In genomic region chr13:63565320-63566017, GRCm38 (mm10) we compare ENCODE assay signal across 8 mouse cellular contexts. TPM values are rescaled to one million over a fixed set of nuclear protein-coding genes. Genes with fewer than 3 reads are reported as not detected.
DNase-seq lines count a peak whose midpoint lies in the region; ATAC-seq and TF ChIP-seq lines count a peak whose summit lies in the region.

No protein-coding gene starts in this region.

- peak overlapping the region; percentile 93 for H3K27ac ChIP-seq in left cerebral cortex, adult 2 months
- H3K27ac ChIP-seq in embryonic facial prominence, embryonic 11.5 days (replicated peaks; ENCODE audit: low read depth, low read length): peak overlapping the region; percentile 100
- H3K27ac ChIP-seq in hindbrain, embryonic 15.5 days (replicated peaks): peak overlapping the region; percentile 97
- H3K27ac ChIP-seq in lung, embryonic 16.5 days (ENCODE audit: low read length): peak overlapping the region; percentile 99

- TF ChIP-seq CTCF in left cerebral cortex, adult 2 months (IDR thresholded peaks at IDR 0.05): no peak

- ATAC-seq in embryonic facial prominence, embryonic 11.5 days (replicated peaks; ENCODE audit: insufficient number of reproducible peaks, low FRiP score, low TSS enrichment, low read depth): no peak
- no peak for ATAC-seq in hindbrain, embryonic 15.5 days (ENCODE audit: low FRiP score, low read depth)
- ATAC-seq in lung, embryonic 16.5 days (ENCODE audit: low read depth): no peak

- WGBS in embryonic facial prominence, embryonic 11.5 days: 0% methylated on average over 84 of the region's 99 CpGs
- under 1% methylated on average over 89 of the region's 99 CpGs for WGBS in hindbrain, embryonic 15.5 days
- under 1% methylated on average over 49 of the region's 99 CpGs for WGBS in lung, embryonic 16.5 days

- no peaks in the 10 kb centered on the region for H3K9me3 ChIP-seq in embryonic facial prominence, embryonic 11.5 days (replicated peaks; ENCODE audit: control insufficient read depth, low read length)
- no peaks in the 10 kb centered on the region for H3K9me3 ChIP-seq in hindbrain, embryonic 15.5 days
- no peaks in the 10 kb centered on the region for H3K9me3 ChIP-seq in lung, embryonic 16.5 days (ENCODE audit: control insufficient read depth, low read length)

- H3K4me3 ChIP-seq in left cerebral cortex, adult 2 months: peak overlapping the region; percentile 82
- peak overlapping the region; percentile 97 for H3K4me3 ChIP-seq in embryonic facial prominence, embryonic 11.5 days (ENCODE audit: low read depth, low read length)
- peak overlapping the region; percentile 70 for H3K4me3 ChIP-seq in hindbrain, embryonic 15.5 days
- H3K4me3 ChIP-seq in lung, embryonic 16.5 days (ENCODE audit: low read length): peak overlapping the region; percentile 70

- H3K27me3 ChIP-seq in embryonic facial prominence, embryonic 11.5 days (ENCODE audit: control insufficient read depth, insufficient read depth, low read length): no peaks in the 10 kb centered on the region
- peaks cover 14% of the 10 kb centered on the region for H3K27me3 ChIP-seq in hindbrain, embryonic 15.5 days
- no peaks in the 10 kb centered on the region for H3K27me3 ChIP-seq in lung, embryonic 16.5 days (ENCODE audit: control insufficient read depth, insufficient read depth, low read depth, low read length)
- no peaks in the 10 kb centered on the region for H3K27me3 ChIP-seq in splenic B cell, adult 2 months (ENCODE audit: control insufficient read depth, insufficient read depth, low read length, poor library complexity, severe bottlenecking)

- peak; percentile 46 to 57 for DNase-seq in left cerebral cortex, adult 2 months (ENCODE audit: extremely low spot score in 1 of 2, low spot score in 2 of 2)
- no peak for DNase-seq in left cerebral cortex, adult 9 months (ENCODE audit: low spot score in 2 of 2)
- DNase-seq in T-cell, adult 2 months (ENCODE audit: low spot score): peak; percentile 18
- no peak for DNase-seq in embryonic facial prominence, embryonic 11.5 days (ENCODE audit: low spot score)
- DNase-seq in splenic B cell, adult 2 months (ENCODE audit: low read depth, low spot score): peak; percentile 37
- DNase-seq in urinary bladder, postnatal 10 days (ENCODE audit: low spot score): no peak

- intact Hi-C loops in left cerebral cortex, adult 2 months (cut with DNase I): loop anchor here (10.0 kb wide), 3 partner anchors 321 to 641 kb away; partner anchors contain the start of gene Zfp367

- H3K36me3 ChIP-seq in embryonic facial prominence, embryonic 11.5 days (replicated peaks; ENCODE audit: control insufficient read depth, insufficient read depth, low read depth, low read length): no peaks in the 10 kb centered on the region
- no peaks in the 10 kb centered on the region for H3K36me3 ChIP-seq in hindbrain, embryonic 15.5 days
- peaks cover 6% of the 10 kb centered on the region; the same call in 1 of the 2 replicates for H3K36me3 ChIP-seq in lung, embryonic 16.5 days (ENCODE audit: control insufficient read depth, insufficient read depth, low read length)
- 0 out of 2 replicates have a peak, but pooled peaks cover 1% of the 10 kb centered on the region for H3K36me3 ChIP-seq in splenic B cell, adult 2 months (ENCODE audit: control insufficient read depth, insufficient read depth, low read length, poor library complexity, severe bottlenecking)

- H3K4me1 ChIP-seq in embryonic facial prominence, embryonic 11.5 days (ENCODE audit: control insufficient read depth, insufficient read depth, low read length): no peaks in the 10 kb centered on the region
- H3K4me1 ChIP-seq in hindbrain, embryonic 15.5 days (replicated peaks): peaks cover 50% of the 10 kb centered on the region
- H3K4me1 ChIP-seq in lung, embryonic 16.5 days (replicated peaks; ENCODE audit: control insufficient read depth, insufficient read depth, low read length): peaks cover 32% of the 10 kb centered on the region

- peak overlapping the region; percentile 92 for H3K4me2 ChIP-seq in embryonic facial prominence, embryonic 11.5 days (ENCODE audit: low read depth, low read length)
- peak overlapping the region; percentile 94 for H3K4me2 ChIP-seq in hindbrain, embryonic 15.5 days
- H3K4me2 ChIP-seq in lung, embryonic 16.5 days (ENCODE audit: low read depth, low read length): peak overlapping the region; percentile 85

- H3K9ac ChIP-seq in embryonic facial prominence, embryonic 11.5 days (replicated peaks; ENCODE audit: low read length): peak overlapping the region; percentile 99
- H3K9ac ChIP-seq in hindbrain, embryonic 15.5 days: peak overlapping the region; percentile 79
- H3K9ac ChIP-seq in lung, embryonic 16.5 days (ENCODE audit: low read length): peak overlapping the region; percentile 98

RNA-seq across cellular contexts. Expression of gene Ptch1, which starts 7.9 kb away (rescaled TPM):
- total RNA-seq in left cerebral cortex, adult 2 months (2021): 10 to 100 TPM; 53.5 to 58.2 TPM
- polyA plus RNA-seq in embryonic facial prominence, embryonic 11.5 days (2014; fragmentation: Nextera tagmentation; extraction: Ambion mirVana): 24.9 and 27.4 TPM in 2 replicates
- polyA plus RNA-seq in hindbrain, embryonic 15.5 days (2015; fragmentation: Nextera tagmentation; extraction: Ambion mirVana): 16.3 and 16.6 TPM in 2 replicates
- polyA plus RNA-seq in lung, embryonic 16.5 days (2015; fragmentation: Nextera tagmentation; extraction: Ambion mirVana): 33.4 and 34.2 TPM in 2 replicates

Comparison
In these comparisons a context has a peak if more than half of its experiments do, and no peak if none do; other contexts are left out.
1. DNase-seq: peak in left cerebral cortex, adult 2 months (2 of 2), T-cell, adult 2 months (single experiment) and splenic B cell, adult 2 months (single experiment); none in left cerebral cortex, adult 9 months (0 of 2), embryonic facial prominence, embryonic 11.5 days (single experiment) and urinary bladder, postnatal 10 days (single experiment).
2. Peak in every context shown above with its lines, with median percentiles within 50 percentile points of each other: H3K27ac ChIP-seq, H3K4me3 ChIP-seq, H3K4me2 ChIP-seq and H3K9ac ChIP-seq.